Mouse (Mus musculus) lung, postnatal 25 days (tissue): ENCODE results near the gene Krtap5-1.
A peak's percentile ranks its signal among the peaks of the same experiment; 100 is the strongest.
"Not testable (repeated sequence)": the region's sequence is repeated elsewhere in the genome, so short reads cannot be mapped to it uniquely, and the experiment has no call there.

Source experiments
- DNase-seq: peaks from one replicate; pipeline ENCODE4 v3.0.0; 2022; ENCODE audit warnings: low spot score

Gene Krtap5-1

GRCm38 (mm10) chr7:142296108-142296507 lies 810 bp downstream of the Krtap5-1 start:
- not testable (repeated sequence) for DNase-seq

- DNase-seq: no peak
These were observed 1.5 kb downstream of the Krtap5-1 start for GRCm38 (mm10) chr7:142295418-142295817.

- DNase-seq: peak; percentile 31
These were observed 3.1 kb downstream of the Krtap5-1 start for GRCm38 (mm10) chr7:142293851-142294250.

- peak; percentile 57 for DNase-seq
These were observed 10.9 kb downstream of the Krtap5-1 start for GRCm38 (mm10) chr7:142285910-142286612.

GRCm38 (mm10) chr7:142285130-142285835 lies 11.6 kb downstream of the Krtap5-1 start:
- no peak for DNase-seq

GRCm38 (mm10) chr7:142284615-142285080 lies 12.3 kb downstream of the Krtap5-1 start:
- DNase-seq: peak; percentile 89

- DNase-seq: peak; percentile 45
These were observed 12.8 kb downstream of the Krtap5-1 start for GRCm38 (mm10) chr7:142284023-142284591.

- not testable (repeated sequence) for DNase-seq
These were observed 14.1 kb downstream of the Krtap5-1 start for GRCm38 (mm10) chr7:142282847-142283246.

- not testable (repeated sequence) for DNase-seq
These were observed 17.6 kb downstream of the Krtap5-1 start for GRCm38 (mm10) chr7:142279291-142279690.

GRCm38 (mm10) chr7:142278183-142278582 lies 18.7 kb downstream of the Krtap5-1 start:
- DNase-seq: peak; percentile 59

GRCm38 (mm10) chr7:142274263-142274662 lies 22.7 kb downstream of the Krtap5-1 start, which contains the start of gene Gm4559:
TSS of gene Gm4559 (minus strand) at chr7:142274363.
- not testable (repeated sequence) for DNase-seq

- DNase-seq: not testable (repeated sequence)
These were observed 38.7 kb downstream of the Krtap5-1 start, which contains the start of gene Gm2431 for GRCm38 (mm10) chr7:142258254-142258653. TSS of gene Gm2431 (minus strand) at chr7:142258354.

GRCm38 (mm10) chr7:142255517-142255916 lies 41.4 kb downstream of the Krtap5-1 start:
- peak; percentile 16 for DNase-seq

- peak; percentile 17 for DNase-seq
These were observed 47.1 kb downstream of the Krtap5-1 start for GRCm38 (mm10) chr7:142249824-142250223.
